Mouse (Mus musculus): ENCODE measurements around the gene Fam213a.

The Fam213a gene

GRCm38 (mm10) chr14:40962365-40963290 lies 51.0 kb downstream of the Fam213a start:
- DNase-seq (ENCODE audit: low spot score in 2 of 2), result no peak

DNA sequence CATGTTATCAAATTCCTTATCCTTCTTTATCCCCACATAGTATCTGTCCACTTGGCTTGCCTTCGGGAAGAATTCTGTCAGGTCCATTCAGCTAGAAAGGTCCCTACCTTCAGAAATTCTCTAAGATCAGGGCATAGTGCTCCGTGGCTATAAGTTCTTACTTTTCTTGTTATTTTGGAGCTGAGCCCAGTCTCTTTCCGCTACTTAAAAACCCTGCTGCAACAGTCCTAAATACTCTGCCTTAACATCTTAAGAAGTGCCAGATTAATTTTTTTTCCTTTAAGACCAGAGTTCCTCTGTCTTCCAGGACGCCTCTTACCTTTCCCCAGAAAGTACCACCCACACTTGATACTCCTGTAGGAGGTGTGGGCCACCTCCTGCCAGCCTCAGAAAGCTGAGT lies 53.4 kb downstream of the Fam213a start:
- no peak for DNase-seq (ENCODE audit: low spot score in 2 of 2)

DNA sequence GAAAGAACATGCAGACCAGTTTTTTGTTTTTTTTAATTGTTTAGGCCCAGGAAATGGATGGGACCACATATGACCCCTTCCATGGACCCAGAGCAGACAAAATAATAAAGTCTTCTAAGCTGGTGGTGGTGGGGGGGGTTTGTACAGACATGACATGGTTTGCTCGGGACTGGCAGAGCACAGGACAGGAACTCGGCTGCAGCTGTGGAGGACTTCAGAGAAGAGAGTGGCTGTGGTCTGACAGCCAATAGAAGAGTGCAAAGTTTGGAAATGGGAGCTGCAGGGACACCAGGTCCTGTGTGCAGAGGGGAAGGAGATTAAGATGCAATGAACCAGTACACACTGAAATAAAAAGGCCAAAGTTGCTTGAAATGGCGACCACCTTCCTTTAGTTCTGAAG lies 54.0 kb downstream of the Fam213a start:
- DNase-seq (ENCODE audit: low spot score in 2 of 2), result no peak

DNA sequence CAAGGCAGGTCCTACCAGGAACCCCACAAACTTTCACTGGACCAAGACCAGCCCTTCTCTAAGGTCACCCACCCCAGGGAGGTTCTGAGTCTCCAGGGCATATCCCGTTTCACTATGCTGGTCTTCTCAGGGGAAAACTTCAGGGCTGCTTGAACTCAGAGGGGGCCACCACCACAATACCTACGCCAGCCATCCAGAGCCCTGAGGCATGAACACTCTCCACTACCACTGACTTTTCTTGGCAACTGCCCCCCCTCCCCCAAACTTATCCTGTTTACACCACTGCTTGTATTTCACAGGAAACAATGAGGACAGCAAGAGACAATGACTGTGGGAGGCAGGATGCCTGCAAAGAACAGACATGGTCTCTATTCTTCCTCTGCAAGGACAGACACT lies 54.6 kb downstream of the Fam213a start:
- DNase-seq (ENCODE audit: low spot score in 2 of 2), result peak in 1 of 2 experiments; percentile 11

GRCm38 (mm10) chr14:40958083-40958985 lies 55.3 kb downstream of the Fam213a start:
- peak; percentile 51 to 53 for DNase-seq (ENCODE audit: low spot score in 2 of 2)

DNA sequence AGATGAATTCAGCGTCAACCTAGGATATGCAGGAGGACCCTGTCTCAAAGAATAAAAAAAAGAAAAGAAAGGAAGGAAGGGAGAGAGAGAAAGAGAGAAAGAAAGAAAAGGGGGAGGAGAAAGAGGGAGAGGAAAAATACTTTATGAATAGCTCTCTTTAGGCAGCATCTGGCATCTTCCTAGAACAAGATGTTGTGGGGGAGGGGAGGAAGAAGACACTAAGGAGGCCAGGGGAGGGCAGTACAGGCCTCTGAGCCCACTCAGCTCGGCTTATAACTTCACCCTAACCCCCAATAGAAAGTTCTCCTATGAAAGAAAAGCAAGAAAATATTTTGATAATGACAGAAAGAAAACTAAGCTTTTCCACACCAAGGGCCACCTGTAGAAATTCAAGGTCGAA lies 56.0 kb downstream of the Fam213a start:
- no peak for DNase-seq (ENCODE audit: low spot score in 2 of 2)

- DNase-seq (ENCODE audit: low spot score in 2 of 2), result peak; percentile 44 to 47
Measured at GRCm38 (mm10) chr14:40956252-40957146, 57.1 kb downstream of the Fam213a start.

GRCm38 (mm10) chr14:40955596-40956251 lies 57.9 kb downstream of the Fam213a start:
- peak; percentile 64 to 65 for DNase-seq (ENCODE audit: low spot score in 2 of 2)

DNA sequence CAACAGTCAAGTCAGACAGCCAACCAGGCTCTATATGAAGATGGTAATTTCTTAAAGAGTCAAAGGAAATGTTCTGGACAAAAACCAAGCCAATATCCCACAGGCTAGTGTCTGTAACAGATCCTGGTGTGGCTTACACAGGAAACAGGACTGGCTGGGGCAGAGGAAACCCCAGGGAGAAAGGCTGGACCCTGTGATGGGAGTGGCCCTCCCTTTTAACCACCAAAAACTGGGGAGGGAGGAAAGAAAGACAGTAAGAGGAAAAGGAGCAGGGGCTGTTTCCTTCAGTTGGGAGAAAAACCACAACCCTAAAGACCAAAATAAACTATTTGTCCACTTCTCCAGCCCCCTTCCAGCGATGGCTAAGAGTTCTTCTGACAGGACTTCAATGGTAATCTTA lies 58.4 kb downstream of the Fam213a start:
- DNase-seq (ENCODE audit: low spot score in 2 of 2), result no peak

DNA sequence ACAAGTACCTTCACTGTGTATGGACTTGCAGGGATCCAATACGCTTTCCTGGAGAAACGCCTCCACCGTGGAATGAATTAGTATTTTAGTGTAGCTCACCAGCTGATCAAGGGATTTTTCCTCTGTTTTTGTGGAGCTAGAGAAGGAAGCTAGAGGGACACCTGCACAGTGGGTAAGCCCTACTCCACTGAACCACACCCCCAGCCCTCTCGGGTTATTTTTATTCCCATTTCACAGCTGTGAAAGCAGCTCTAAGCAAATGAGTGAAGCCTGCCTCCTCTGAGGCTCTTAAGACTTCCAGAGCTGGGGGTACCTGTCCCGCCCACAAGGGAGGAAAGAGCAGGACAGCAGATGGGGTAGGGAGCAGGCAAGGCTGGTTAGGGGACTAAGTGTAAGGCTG lies 60.2 kb downstream of the Fam213a start:
- DNase-seq (ENCODE audit: low spot score in 2 of 2), result no peak

DNA sequence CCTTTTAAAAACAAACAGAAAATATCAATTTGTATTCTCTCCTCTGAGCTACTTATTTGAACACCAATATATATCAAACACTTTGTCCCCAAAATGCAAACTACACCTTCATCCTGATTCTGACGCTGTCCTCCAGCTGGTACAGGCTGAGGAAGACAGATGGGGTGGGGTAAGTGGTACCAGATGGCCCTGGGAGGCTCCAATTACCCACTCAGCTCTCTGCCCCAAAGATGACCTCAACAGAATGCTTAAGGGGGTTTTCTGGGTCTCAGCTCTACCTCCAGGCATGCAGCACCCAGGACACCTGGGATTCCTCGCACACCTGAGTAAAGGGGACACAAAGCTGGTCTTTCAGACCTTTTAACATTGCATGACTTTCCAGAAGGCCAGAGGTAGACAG lies 60.9 kb downstream of the Fam213a start:
- no peak for DNase-seq (ENCODE audit: low spot score in 2 of 2)

GRCm38 (mm10) chr14:40952301-40952700 lies 61.3 kb downstream of the Fam213a start:
- DNase-seq (ENCODE audit: low spot score in 2 of 2), result no peak

DNA sequence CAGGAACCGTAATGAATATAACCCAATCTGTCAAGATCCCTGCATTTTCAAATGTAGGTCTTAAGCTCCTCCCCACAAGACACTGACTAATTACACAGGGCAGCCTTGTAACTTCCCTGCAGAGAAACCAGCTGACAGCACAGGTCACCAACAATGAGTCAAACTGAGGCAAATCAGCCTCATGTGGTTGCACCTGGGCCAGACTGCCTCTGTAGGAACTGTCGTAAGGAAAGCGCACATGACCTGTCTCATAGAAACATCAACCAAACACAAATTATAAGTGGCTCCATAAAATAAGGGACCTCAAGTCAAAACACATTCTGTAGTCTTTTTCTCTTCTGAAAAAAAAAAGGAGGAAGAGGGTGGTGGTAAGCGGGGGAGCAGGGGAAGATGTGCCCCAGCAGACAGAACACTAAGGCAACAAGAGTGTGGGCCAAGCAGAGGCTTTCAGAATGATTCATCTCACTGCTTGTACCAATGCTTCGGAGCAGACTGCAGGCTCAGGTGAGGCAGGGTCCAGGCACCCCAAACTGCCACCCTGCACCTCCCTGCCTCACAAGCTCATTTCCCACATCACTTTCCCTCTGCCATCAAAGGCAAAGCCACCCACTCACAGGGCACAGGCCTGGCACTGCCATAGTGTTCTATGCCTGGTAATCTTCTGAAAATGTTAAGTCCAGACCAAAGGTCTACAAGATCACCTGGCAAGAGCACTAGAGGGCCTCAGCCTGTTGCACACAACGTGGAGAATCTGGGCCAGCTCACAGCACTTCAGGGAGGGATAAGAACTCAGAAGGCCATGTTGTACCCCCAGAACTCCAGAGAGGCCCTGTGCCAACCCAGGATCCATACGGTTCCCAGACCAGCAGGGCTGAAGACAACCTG lies 63.6 kb downstream of the Fam213a start:
- no peak for DNase-seq (ENCODE audit: low spot score in 2 of 2)

GRCm38 (mm10) chr14:40949047-40949446 lies 64.5 kb downstream of the Fam213a start:
- DNase-seq (ENCODE audit: low spot score in 2 of 2), result no peak

GRCm38 (mm10) chr14:40948522-40948921 lies 65.1 kb downstream of the Fam213a start:
- no peak for DNase-seq (ENCODE audit: low spot score in 2 of 2)

- no peak for DNase-seq (ENCODE audit: low spot score in 2 of 2)
Measured at GRCm38 (mm10) chr14:40947431-40948394, 65.9 kb downstream of the Fam213a start.

DNA sequence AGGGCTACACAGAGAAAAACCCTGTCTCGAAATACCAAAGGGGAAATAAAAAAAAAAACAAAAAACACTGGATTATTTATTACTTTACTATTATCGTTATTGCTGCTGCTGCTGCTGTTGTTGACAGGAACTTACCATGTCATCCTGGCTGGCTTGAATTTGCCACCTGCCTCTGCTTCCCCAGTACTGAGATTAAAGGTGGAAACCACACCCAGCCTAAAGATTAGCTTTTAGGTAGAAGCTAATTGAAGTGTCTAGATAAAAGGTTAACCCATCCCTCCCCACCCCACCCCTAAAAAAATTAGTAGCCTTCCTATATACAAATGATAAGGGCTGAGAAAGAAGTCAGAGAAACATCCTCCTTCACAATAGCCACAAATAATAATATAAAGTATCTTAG lies 69.8 kb downstream of the Fam213a start:
- no peak for DNase-seq (ENCODE audit: low spot score in 2 of 2)

Measured in frontal cortex, postnatal 25 days (tissue).